Mouse (Mus musculus) hindbrain, embryonic 11.5 days (tissue): Measurements from ENCODE around the gene Vav2. TPM values are rescaled to one million over a fixed set of nuclear protein-coding genes. Genes with fewer than 3 reads are reported as not detected.

Experiments used
- ATAC-seq: fragments of 200-750 bp; cut with Nextera tagmentation; 2 replicates; pipeline ENCODE4 v1.8.0; 2017; ENCODE audit warnings: mild to moderate bottlenecking, moderate TSS enrichment, moderate library complexity; ENCODE audit not compliant: low FRiP score
- DNase-seq: peaks from one replicate; pipeline ENCODE4 v3.0.0-alpha.2; 2015; ENCODE audit warnings: low spot score
- H3K27ac ChIP-seq: fragments of 300-500 bp; sonication (generic); 2 replicates; pipeline ENCODE4 v1.5.1; 2014; ENCODE audit warnings: mild to moderate bottlenecking, low read depth, low read length
- H3K27me3 ChIP-seq: fragments of 300-500 bp; sonication (generic); 2 replicates; pipeline ENCODE4 v1.6.1; 2014; ENCODE audit warnings: mild to moderate bottlenecking, low read length, moderate library complexity, mixed read lengths; ENCODE audit not compliant: control insufficient read depth, insufficient read depth
- H3K36me3 ChIP-seq: fragments of 300-500 bp; sonication (generic); 2 replicates; pipeline ENCODE4 v1.6.1; 2014; ENCODE audit warnings: mild to moderate bottlenecking, low read length, moderate library complexity, mixed read lengths; ENCODE audit not compliant: control insufficient read depth, insufficient read depth
- H3K4me1 ChIP-seq: fragments of 300-500 bp; sonication (generic); replicated peaks from 2 replicates; pipeline ENCODE4 v1.6.1; 2014; ENCODE audit warnings: low read length, mixed read lengths; ENCODE audit not compliant: control insufficient read depth, insufficient read depth
- H3K4me2 ChIP-seq: fragments of 300-500 bp; sonication (generic); replicated peaks from 2 replicates; pipeline ENCODE4 v1.6.1; 2014; ENCODE audit warnings: mild to moderate bottlenecking, low read depth, low read length
- H3K4me3 ChIP-seq: fragments of 300-500 bp; sonication (generic); 2 replicates; pipeline ENCODE4 v1.5.1; 2014; ENCODE audit warnings: low read depth, low read length
- H3K9ac ChIP-seq: fragments of 300-500 bp; sonication (generic); 2 replicates; pipeline ENCODE4 v1.6.1; 2014; ENCODE audit warnings: low read depth, low read length
- H3K9me3 ChIP-seq: fragments of 300-500 bp; sonication (generic); 2 replicates; pipeline ENCODE4 v1.6.1; 2016; ENCODE audit warnings: low read length; ENCODE audit not compliant: control insufficient read depth
- WGBS: fragments of 180-500 bp; shearing (Covaris S2); extraction: QIAGEN DNeasy Blood & Tissue Kit; methylation state at CpG from one replicate; pipeline ENCODE4 v1.1.7; 2014; 5-methylcytosine and 5-hydroxymethylcytosine counted together
- polyA plus RNA-seq: library from polyadenylated mRNA; unstranded; fragments of >200 nt; fragmentation: Nextera tagmentation; extraction: Ambion mirVana; gene quantifications from 2 replicates; pipeline ENCODE4 v1.2.1, GENCODE M21; 2014

The Vav2 gene
- polyA plus RNA-seq, 1 experiment from 2014 or later = 12.9 TPM

- Histone ChIP-seq H3K4me2 (no peak overlapping the region), H3K36me3 (no peaks in the 10 kb centered on the region), H3K4me3 (no peak overlapping the region), H3K4me1 (peaks cover 12% of the 10 kb centered on the region; the same call in 1 of the 2 replicates), H3K9me3 (no peaks in the 10 kb centered on the region), H3K9ac (no peak overlapping the region), H3K27me3 (no peaks in the 10 kb centered on the region), H3K27ac (0 out of 2 replicates have a peak overlapping the region, but pooled peaks have one; percentile 14)
- 91% methylated on average over 10 of the region's 10 CpGs for WGBS
- ATAC-seq (no peak), DNase-seq (no peak)
Measured at GRCm38 (mm10) chr2:27329386-27330060, 97.3 kb downstream of the Vav2 start.

- Histone ChIP-seq H3K27me3 (no peaks in the 10 kb centered on the region), H3K27ac (no peak overlapping the region), H3K9me3 (no peaks in the 10 kb centered on the region), H3K4me3 (no peak overlapping the region), H3K4me1 (peaks cover 15% of the 10 kb centered on the region; the same call in 1 of the 2 replicates), H3K4me2 (no peak overlapping the region), H3K36me3 (no peaks in the 10 kb centered on the region), H3K9ac (no peak overlapping the region)
- DNase-seq (no peak), ATAC-seq (no peak)
Measured at GRCm38 (mm10) chr2:27328613-27329041, 98.2 kb downstream of the Vav2 start.

DNA sequence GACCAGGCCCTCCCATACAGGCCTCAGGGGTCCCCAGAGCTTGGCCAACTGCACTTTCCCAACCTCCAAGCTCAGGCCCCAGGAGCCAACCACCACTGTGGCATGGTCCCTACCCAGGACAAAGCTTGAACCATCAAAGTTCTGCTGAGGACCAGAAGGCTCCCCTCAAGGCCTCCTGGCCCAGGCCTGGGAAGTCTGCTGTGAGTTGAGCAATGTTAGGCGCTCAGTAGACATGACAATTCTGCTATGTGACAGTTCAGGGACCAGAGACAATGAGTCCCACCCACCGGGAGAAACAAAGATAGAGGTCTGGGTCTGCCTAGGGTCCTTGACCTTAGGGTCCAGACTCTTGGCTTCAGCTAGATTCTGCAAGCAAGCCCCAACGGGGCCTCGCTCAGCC lies 98.9 kb downstream of the Vav2 start:
- H3K27me3 ChIP-seq = no peaks in the 10 kb centered on the region
- H3K9ac ChIP-seq = no peak overlapping the region
- no peaks in the 10 kb centered on the region for H3K36me3 ChIP-seq
- H3K27ac ChIP-seq = no peak overlapping the region
- no peak overlapping the region for H3K4me2 ChIP-seq
- peaks cover 15% of the 10 kb centered on the region; the same call in 1 of the 2 replicates for H3K4me1 ChIP-seq
- H3K9me3 ChIP-seq = no peaks in the 10 kb centered on the region
- DNase-seq (no peak), ATAC-seq (no peak)
- WGBS = 51% methylated on average over 4 of the region's 4 CpGs
- H3K4me3 ChIP-seq = no peak overlapping the region

GRCm38 (mm10) chr2:27327076-27327475 lies 99.8 kb downstream of the Vav2 start:
- no peak overlapping the region for H3K4me3 ChIP-seq

DNA sequence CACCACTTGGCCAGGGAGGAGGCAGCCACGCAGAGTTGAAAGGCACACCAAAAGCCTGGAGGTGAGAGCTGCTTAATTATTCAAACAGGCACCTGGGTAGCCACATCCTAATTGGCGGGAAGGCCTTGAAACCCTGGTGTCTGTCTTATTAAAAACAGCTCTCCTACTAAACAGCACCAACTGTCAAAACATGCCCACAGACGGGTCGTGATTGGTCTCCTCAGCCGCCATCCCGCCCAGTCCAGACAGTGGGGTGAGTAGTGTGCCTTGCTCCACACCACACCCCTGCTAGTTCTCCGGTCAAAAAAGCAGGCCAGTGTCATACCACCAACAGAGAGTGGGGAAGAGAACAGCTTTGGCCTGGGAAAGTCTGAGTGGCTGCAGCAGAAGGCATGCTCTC lies 100.5 kb downstream of the Vav2 start:
- ATAC-seq = no peak
- no peak overlapping the region for H3K4me2 ChIP-seq
- no peaks in the 10 kb centered on the region for H3K27me3 ChIP-seq
- no peaks in the 10 kb centered on the region for H3K9me3 ChIP-seq
- H3K36me3 ChIP-seq = no peaks in the 10 kb centered on the region
- DNase-seq = no peak
- no peak overlapping the region for H3K27ac ChIP-seq
- 57% methylated on average over 7 of the region's 7 CpGs for WGBS
- H3K4me3 ChIP-seq = no peak overlapping the region
- H3K9ac ChIP-seq = no peak overlapping the region
- peaks cover 15% of the 10 kb centered on the region for H3K4me1 ChIP-seq

More at GRCm38 (mm10) chr2:27327076-27327475, 99.8 kb downstream of the Vav2 start:
- ATAC-seq (no peak), DNase-seq (no peak)
- Histone ChIP-seq H3K27ac (no peak overlapping the region), H3K4me1 (peaks cover 15% of the 10 kb centered on the region; the same call in 1 of the 2 replicates), H3K27me3 (no peaks in the 10 kb centered on the region), H3K36me3 (no peaks in the 10 kb centered on the region), H3K9me3 (no peaks in the 10 kb centered on the region), H3K9ac (no peak overlapping the region), H3K4me2 (no peak overlapping the region)
- WGBS = 73% methylated on average over 6 of the region's 6 CpGs

- 31% methylated on average over 2 of the region's 2 CpGs for WGBS
Measured at GRCm38 (mm10) chr2:27324690-27325089, 102.1 kb downstream of the Vav2 start.

DNA sequence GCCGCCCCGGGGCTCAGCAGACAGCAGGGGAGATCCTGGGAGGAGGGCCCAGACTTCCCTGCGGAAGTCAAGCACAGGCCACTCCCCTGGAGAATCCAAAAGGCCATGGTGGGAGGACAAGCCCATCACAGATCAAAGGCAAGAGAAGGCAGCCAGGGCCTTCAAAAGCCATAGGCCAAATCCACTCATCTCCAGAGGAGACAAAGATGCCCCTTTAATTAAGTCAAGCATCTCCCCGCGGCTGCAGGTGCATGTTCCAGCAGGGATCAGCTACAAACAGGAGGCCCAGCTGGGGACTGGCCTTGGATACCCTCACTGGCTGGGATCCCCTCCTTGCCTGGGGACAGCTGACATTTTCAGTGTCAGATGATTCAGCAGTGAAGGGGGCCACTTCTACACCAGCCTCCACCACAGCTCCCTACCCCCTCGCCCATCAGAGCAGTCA lies 105.4 kb downstream of the Vav2 start:
- peak; percentile 31 for DNase-seq
- H3K4me1 ChIP-seq = peaks cover 3% of the 10 kb centered on the region; the same call in 1 of the 2 replicates
- H3K27ac ChIP-seq = 0 out of 2 replicates have a peak overlapping the region, but pooled peaks have one; percentile 6

More at GRCm38 (mm10) chr2:27324690-27325089, 102.1 kb downstream of the Vav2 start:
- no peaks in the 10 kb centered on the region for H3K9me3 ChIP-seq
- ATAC-seq (no peak), DNase-seq (no peak)
- H3K4me2 ChIP-seq = no peak overlapping the region
- no peak overlapping the region for H3K27ac ChIP-seq
- no peaks in the 10 kb centered on the region for H3K27me3 ChIP-seq
- no peak overlapping the region for H3K9ac ChIP-seq
- no peak overlapping the region for H3K4me3 ChIP-seq
- H3K36me3 ChIP-seq = no peaks in the 10 kb centered on the region
- peaks cover 12% of the 10 kb centered on the region for H3K4me1 ChIP-seq

DNA sequence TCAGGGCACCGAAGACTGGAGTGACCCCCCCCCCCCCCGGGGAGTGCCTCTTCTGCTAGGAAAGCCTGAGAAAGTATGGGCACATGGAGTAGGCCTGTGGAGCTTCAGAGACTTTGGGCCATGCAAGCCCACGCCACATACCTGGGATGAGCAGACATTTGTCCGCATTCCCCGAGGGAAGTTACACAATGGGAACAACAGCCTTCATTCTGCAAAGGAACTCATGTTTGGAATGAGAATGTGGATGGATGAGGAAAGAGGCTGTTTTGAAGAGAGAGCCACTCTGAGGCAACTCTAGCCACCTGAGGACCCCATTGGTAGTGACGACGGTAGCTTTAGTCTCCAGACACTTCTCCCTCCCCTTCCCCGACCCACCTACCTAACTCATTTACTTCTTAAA lies 106.0 kb downstream of the Vav2 start:
- H3K27me3 ChIP-seq = no peaks in the 10 kb centered on the region
- DNase-seq (no peak), ATAC-seq (no peak)
- no peaks in the 10 kb centered on the region for H3K9me3 ChIP-seq
- no peaks in the 10 kb centered on the region for H3K36me3 ChIP-seq
- no peak overlapping the region for H3K4me2 ChIP-seq
- 56% methylated on average over 8 of the region's 8 CpGs for WGBS
- no peak overlapping the region for H3K27ac ChIP-seq
- H3K4me1 ChIP-seq = peaks cover 3% of the 10 kb centered on the region; the same call in 1 of the 2 replicates
- H3K4me3 ChIP-seq = no peak overlapping the region
- H3K9ac ChIP-seq = no peak overlapping the region

More for the DNA sequence above, 105.4 kb downstream of the Vav2 start:
- Histone ChIP-seq H3K27me3 (no peaks in the 10 kb centered on the region), H3K9me3 (no peaks in the 10 kb centered on the region), H3K9ac (0 out of 2 replicates have a peak overlapping the region, but pooled peaks have one; percentile 21), H3K4me2 (no peak overlapping the region), H3K36me3 (no peaks in the 10 kb centered on the region), H3K4me3 (no peak overlapping the region)
- WGBS = 8% methylated on average over 6 of the region's 6 CpGs
- ATAC-seq = peak; percentile 56

GRCm38 (mm10) chr2:27318606-27319005 lies 108.2 kb downstream of the Vav2 start:
- no peak for ATAC-seq
- H3K9me3 ChIP-seq = no peaks in the 10 kb centered on the region
- no peak for DNase-seq
- no peaks in the 10 kb centered on the region; the same call in 1 of the 2 replicates for H3K4me1 ChIP-seq
- no peak overlapping the region for H3K27ac ChIP-seq
- H3K27me3 ChIP-seq = no peaks in the 10 kb centered on the region
- H3K9ac ChIP-seq = no peak overlapping the region
- no peaks in the 10 kb centered on the region for H3K36me3 ChIP-seq
- no peak overlapping the region for H3K4me2 ChIP-seq
- H3K4me3 ChIP-seq = no peak overlapping the region
- WGBS = 61% methylated on average over 4 of the region's 4 CpGs
